Mouse (Mus musculus): ENCODE data around the gene Dlx4. TPM values are rescaled to one million over a fixed set of nuclear protein-coding genes. Genes with fewer than 3 reads are reported as not detected.

Dlx4 gene
- polyA plus RNA-seq, 1 experiment from 2014 or later = 0.21 TPM

DNA sequence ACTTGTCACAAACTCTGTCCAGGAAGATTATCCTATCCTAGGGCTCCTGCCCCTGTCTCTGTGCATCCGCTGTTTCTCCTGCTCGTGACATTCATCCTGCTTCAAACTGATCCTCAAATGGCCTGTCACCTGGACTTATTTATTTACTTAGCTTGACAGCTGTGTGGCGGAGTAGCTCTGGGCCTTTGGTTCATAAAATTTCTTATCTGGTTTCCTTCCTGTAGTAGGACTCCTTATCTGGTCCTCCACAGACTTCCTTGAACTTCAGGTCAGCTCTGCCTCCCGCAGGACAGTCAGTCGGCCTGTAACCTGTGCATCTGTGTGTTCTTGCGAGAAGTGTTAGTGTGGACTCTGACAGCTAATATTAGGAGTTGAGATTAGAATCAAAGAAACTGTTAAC lies 41.8 kb downstream of the Dlx4 start:
- no peak for DNase-seq (ENCODE audit: low spot score)

DNA sequence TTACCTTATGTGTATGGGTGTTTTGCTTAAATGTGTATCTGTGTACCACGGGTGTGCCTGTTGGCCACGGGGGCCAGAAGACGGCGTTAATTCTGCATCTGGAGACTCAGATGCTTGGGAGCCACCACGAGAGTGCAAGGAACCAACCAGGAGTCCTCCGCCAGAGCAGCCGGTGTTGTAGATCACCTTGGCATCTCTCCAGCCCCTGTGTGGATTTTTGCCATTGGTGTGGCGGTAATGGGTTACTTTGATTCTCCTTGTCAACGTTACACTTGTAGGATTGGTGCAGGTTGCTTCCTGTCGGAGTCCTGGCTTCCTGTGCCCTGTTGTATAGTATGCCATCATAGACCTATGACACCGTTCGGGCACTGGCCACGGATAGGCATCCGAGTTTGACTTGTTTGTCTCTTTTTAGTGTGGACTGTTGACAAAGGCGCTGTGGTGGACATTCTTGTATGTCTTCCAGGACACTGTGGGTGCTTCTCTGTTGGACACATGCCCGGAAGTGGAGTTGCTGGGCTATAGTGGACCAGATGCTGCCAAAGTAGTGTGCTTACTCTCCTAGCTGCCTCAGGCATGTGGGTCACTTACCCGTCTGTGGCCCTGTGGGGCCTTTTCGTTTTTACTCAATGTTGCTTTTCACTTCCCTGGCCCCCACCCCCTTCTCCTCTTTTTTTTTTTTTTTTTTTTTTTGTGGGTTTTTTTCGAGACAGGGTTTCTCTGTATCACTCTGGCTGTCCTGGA lies 43.7 kb downstream of the Dlx4 start:
- DNase-seq (ENCODE audit: low spot score) = no peak

DNA sequence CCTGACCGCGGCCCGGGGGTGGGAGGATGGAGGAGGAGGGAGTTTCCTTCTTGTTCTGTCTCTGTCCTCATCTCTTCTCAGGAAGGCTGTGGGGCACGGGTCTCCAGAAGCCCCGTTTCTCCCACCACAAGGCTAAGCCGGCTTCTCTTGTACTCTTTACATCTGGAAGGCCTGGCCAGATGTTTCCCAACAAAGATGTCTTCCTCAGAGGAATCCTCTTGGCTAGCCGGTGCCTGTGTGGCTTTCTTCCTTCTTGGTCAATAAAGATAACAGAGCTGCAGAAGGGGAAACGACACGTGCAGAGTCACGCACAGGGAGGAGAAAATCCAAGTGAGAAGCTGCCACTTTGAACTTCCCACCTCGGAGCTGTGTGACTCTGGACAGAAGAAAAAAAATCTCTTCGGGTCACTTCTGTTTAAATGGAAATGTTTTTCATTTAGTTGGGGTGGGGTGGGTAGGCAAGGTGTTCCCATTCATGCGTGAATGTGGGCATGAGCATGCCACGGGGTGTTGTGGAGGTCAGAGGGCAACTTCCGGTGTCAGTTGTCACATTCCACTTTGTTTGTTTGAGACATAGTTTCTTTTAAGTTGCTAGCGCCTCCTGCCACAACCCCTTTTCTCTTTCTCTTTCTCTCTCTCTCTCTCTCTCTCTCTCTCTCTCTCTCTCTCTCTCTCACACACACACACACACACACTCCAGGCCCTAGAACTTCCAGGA lies 44.8 kb downstream of the Dlx4 start:
- no peak for DNase-seq (ENCODE audit: low spot score)

DNA sequence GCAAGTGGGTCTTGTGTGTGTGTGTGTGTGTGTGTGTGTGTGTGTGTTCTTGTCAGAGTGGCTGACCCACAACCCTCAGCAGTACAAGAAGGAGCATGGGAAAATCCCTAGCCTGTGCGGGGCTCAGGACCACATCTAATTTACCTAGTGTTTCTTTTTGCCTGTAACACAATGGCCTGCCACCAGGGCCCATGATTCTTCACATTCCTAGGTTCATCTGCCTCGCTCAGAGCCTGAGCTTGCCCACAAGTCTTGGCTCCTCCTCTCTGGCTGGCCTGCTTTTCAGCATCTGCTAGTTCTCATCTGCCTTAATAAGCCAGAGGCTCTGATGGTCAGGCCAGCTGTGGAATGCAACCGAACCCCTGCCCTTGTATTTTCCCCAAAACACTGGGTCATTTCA lies 45.7 kb downstream of the Dlx4 start:
- no peak for DNase-seq (ENCODE audit: low spot score)

DNA sequence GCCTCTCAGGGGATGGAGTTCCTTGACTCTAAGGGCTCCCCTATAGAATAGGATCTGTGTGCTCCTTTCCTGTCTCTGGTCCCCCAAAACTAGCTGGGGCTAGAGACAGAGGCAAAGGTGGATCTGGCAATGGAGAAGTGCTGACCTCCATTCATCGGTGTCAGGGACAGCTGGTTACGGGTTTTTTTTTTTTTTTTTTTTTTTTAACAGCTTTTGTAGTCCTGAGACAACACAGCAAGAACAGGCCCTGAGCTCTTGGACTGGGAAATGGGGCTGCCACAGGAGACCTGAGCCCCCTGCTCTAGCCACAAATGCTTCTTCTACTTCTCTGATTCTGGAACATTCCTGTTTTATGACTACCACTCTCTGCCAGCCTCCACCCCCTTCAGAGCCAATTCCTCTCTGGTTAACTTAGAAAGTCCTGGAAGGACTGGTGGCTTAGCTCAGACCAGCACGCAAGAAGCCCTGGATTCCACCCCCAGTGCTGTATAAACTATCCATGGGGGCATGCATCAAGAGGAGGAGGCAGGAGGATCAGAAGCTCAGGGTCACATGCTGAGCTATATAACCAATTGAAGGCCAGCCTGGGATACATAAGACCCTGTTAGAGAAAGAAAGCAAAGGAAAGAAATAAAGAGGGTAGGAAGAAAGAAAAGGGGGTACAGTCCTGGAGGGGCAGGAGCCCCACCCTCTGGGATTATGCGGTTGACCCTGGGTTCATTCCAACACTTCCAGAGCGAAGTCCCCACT lies 47.5 kb downstream of the Dlx4 start:
- DNase-seq (ENCODE audit: low spot score) = no peak

DNA sequence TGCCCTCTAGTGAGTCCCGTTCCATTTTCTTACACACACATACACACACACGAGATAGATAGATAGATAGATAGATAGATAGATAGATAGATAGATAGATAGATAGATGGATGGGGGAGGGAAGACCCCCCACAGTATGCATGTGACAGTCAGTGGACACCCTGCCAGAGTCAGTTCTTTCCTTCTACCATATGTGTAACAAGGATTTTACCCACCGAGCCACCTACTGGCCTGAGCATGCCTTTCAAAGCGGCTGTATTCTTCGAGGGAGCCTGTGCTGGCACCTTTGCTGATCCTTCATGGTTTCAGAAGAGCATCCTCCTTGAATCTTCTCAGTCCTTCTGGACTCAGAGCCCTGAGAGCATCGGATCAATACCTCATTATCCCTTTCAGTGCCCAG lies 48.2 kb downstream of the Dlx4 start:
- no peak for DNase-seq (ENCODE audit: low spot score)

DNA sequence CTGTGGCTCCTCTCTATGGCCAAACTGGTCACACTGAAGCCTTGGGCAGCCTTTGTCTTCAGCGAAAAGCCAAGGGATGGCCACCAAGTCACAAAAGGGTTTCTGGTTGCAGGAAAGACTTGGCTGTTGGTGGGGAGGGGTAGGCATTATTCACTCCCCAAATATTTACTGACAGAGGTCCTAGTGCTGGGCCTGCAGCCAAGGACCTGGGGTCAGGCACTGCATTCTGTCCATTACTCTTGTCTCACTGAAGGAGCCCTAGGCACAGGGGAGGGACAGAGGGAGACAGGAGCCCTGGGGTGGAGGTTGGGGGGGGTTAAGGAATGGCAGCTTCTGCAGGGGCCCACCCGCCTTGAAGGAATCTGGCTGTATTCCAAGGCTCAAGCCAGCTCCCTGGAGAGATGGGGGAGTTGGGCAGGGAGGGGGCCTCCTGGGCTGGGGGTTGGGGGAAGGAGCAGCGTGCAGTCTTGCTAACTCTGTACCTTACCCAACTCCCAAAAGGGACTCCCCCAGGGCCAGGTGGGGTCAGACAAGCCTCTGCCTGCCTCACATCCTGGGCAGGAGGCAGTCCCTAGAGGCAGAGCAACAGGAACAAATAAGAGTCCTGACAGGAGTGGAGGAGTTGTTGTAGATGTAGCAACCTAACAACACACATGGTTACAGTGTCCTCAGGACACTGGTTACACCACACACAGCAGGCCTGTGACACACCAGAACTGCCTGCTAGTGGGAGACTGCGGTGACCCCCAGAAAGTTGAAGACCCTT lies 49.3 kb downstream of the Dlx4 start:
- DNase-seq (ENCODE audit: low spot score) = no peak

DNA sequence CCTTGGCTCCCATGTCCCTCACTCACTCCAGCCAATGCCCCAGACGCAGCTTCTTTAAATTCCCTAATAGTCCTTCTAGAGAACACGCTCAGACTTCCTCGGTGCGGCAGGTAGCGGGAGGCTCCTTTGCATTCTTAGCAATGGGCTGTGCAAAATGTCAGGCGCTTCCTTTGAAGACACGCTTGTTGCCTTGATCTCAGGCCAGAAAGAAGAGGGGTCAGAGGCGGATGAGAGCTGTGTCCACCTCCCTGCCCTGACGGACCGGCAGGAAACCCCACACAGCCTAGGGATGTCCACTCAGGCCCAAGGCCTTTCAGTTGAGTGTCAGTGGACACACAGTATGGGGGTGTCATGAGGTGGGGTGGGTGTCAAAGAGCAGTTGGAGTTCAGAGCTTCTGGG lies 50.5 kb downstream of the Dlx4 start:
- DNase-seq (ENCODE audit: low spot score) = no peak

DNA sequence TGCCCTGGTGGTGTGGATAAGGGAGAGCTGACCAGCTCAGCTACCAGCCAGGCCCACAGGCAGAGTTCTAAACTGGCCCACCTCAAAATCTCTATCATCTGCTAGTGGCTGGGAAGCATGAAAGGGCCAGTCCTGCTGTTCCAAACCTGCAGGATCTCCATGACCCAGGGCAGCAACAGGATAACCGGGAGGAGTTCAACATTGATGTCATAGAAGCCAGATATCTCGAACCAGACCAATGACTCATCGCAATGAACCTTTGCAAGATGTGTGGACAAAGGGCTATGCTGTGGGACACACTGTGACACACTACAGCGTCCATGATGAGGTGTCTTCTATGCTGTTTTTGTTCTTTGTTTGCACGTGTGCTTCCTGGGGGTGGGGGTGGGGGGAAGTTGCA lies 53.0 kb downstream of the Dlx4 start:
- no peak for DNase-seq (ENCODE audit: low spot score)

Other genes with a start within 250 kb of the Dlx4 start
- gene Col1a1, start 210.0 kb downstream of the Dlx4 start, polyA plus RNA-seq (2015; fragmentation: Nextera tagmentation; extraction: Ambion mirVana) = 64.3 and 68.9 TPM in 2 replicates
- not detected in 2 replicates for gene Hils1, start 178.7 kb downstream of the Dlx4 start, polyA plus RNA-seq (2015; fragmentation: Nextera tagmentation; extraction: Ambion mirVana)
- gene Sgca, start 169.9 kb downstream of the Dlx4 start, polyA plus RNA-seq (2015; fragmentation: Nextera tagmentation; extraction: Ambion mirVana) = 0.22 and 0.30 TPM in 2 replicates
- gene Ppp1r9b, start 155.2 kb downstream of the Dlx4 start, polyA plus RNA-seq (2015; fragmentation: Nextera tagmentation; extraction: Ambion mirVana) = 21.5 and 27.9 TPM in 2 replicates
- gene Samd14, start 136.4 kb downstream of the Dlx4 start, polyA plus RNA-seq (2015; fragmentation: Nextera tagmentation; extraction: Ambion mirVana) = 6.7 and 7.0 TPM in 2 replicates
- 13.0 and 13.9 TPM in 2 replicates for gene Pdk2, start 104.9 kb downstream of the Dlx4 start, polyA plus RNA-seq (2015; fragmentation: Nextera tagmentation; extraction: Ambion mirVana)
- gene Itga3, start 69.5 kb downstream of the Dlx4 start, polyA plus RNA-seq (2015; fragmentation: Nextera tagmentation; extraction: Ambion mirVana) = 6.2 and 7.0 TPM in 2 replicates
- gene Dlx3, start 26.1 kb downstream of the Dlx4 start, polyA plus RNA-seq (2015; fragmentation: Nextera tagmentation; extraction: Ambion mirVana) = 0.33 and 0.45 TPM in 2 replicates
- gene Tac4, start 115.3 kb upstream of the Dlx4 start, polyA plus RNA-seq (2015; fragmentation: Nextera tagmentation; extraction: Ambion mirVana) = 0.21 and 0.27 TPM in 2 replicates
- gene Kat7, start 164.0 kb upstream of the Dlx4 start, polyA plus RNA-seq (2015; fragmentation: Nextera tagmentation; extraction: Ambion mirVana) = 56.8 and 57.9 TPM in 2 replicates
- gene Fam117a, start 190.8 kb upstream of the Dlx4 start, polyA plus RNA-seq (2015; fragmentation: Nextera tagmentation; extraction: Ambion mirVana) = 24.2 and 27.3 TPM in 2 replicates
- 93.1 and 95.3 TPM in 2 replicates for gene Slc35b1, start 238.4 kb upstream of the Dlx4 start, polyA plus RNA-seq (2015; fragmentation: Nextera tagmentation; extraction: Ambion mirVana)